Mouse (Mus musculus) erythroblast, embryonic 14.5 days (primary cell): ENCODE results near the gene Hoxb9.

ENCODE experiments used
- GATA1 ChIP-seq: IDR thresholded peaks from 2 replicates; pipeline ENCODE4 v1.6.1; 2012; ENCODE audit warnings: low read length, inconsistent platforms, mixed read lengths
- TAL1 ChIP-seq: IDR thresholded peaks from 3 replicates; pipeline ENCODE4 v1.6.1; 2012; ENCODE audit warnings: low read length, inconsistent platforms, mixed read lengths

DNA sequence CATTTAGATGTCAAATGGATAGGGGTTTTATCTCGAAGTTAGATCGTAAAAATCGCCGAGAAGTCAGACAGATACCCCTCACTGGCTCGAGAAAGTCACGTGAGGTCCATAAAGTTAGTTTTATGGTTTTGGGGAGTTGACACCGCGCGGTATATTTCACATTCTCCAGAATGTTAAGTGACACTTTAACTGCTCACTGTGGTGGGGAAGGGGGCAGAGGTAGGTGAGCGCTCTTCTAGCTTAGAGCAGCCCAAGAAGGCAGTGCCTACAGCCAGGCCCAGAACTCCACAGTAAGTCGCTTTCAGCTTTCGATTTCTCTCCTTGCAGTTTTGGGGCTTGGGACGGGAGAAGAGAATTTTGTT is 35.6 kb downstream of the Hoxb9 start:
- TF ChIP-seq GATA1 (no peak), TAL1 (no peak)
